Comparison of ENCODE assay signal across 8 mouse cellular contexts in genomic region chrX:153360216-153360590, GRCm38 (mm10).
DNase-seq lines count a peak whose midpoint lies in the region; ATAC-seq lines count a peak whose summit lies in the region.

No protein-coding gene starts in this region.

- 20% methylated on average over 15 of the region's 15 CpGs for WGBS in heart, embryonic 10.5 days
- 11% methylated on average over 15 of the region's 15 CpGs for WGBS in limb, embryonic 12.5 days

- ATAC-seq in limb, embryonic 12.5 days (ENCODE audit: insufficient number of reproducible peaks, insufficient read depth, low FRiP score, low TSS enrichment, low read depth): peak; percentile 63; the same call in 1 of the 2 replicates

- H3K9ac ChIP-seq in limb, embryonic 12.5 days (replicated peaks): no peak overlapping the region

- H3K4me2 ChIP-seq in limb, embryonic 12.5 days: peak overlapping the region; percentile 68

- H3K36me3 ChIP-seq in heart, embryonic 10.5 days: no peaks in the 10 kb centered on the region
- H3K36me3 ChIP-seq in limb, embryonic 12.5 days: no peaks in the 10 kb centered on the region

- H3K27me3 ChIP-seq in heart, embryonic 10.5 days (ENCODE audit: insufficient read depth, poor library complexity, severe bottlenecking): peaks cover 20% of the 10 kb centered on the region; the same call in 1 of the 2 replicates
- peaks cover 34% of the 10 kb centered on the region for H3K27me3 ChIP-seq in limb, embryonic 12.5 days

- peak overlapping the region; percentile 67; the same call in 1 of the 2 replicates for H3K27ac ChIP-seq in heart, embryonic 10.5 days
- H3K27ac ChIP-seq in limb, embryonic 12.5 days: no peak overlapping the region

- peak overlapping the region; percentile 60 for H3K4me3 ChIP-seq in heart, embryonic 10.5 days
- H3K4me3 ChIP-seq in limb, embryonic 12.5 days (replicated peaks): peak overlapping the region; percentile 45

- no peaks in the 10 kb centered on the region for H3K9me3 ChIP-seq in heart, embryonic 10.5 days
- no peaks in the 10 kb centered on the region for H3K9me3 ChIP-seq in limb, embryonic 12.5 days

- DNase-seq in adrenal gland, adult 2 months: peak; percentile 31
- no peak for DNase-seq in adrenal gland, adult 8-10 months
- peak; percentile 11 for DNase-seq in thymus, postnatal 4 days
- DNase-seq in thymus, postnatal 10 days (ENCODE audit: low spot score in 2 of 2): no peak
- DNase-seq in heart, embryonic 10.5 days (ENCODE audit: low spot score): no peak
- peak; percentile 23 for DNase-seq in mesoderm, embryonic 11.5 days (ENCODE audit: low read depth, low spot score)
- DNase-seq in testis, postnatal 14 days (ENCODE audit: low spot score): peak; percentile 15

- H3K4me1 ChIP-seq in heart, embryonic 10.5 days: 0 out of 2 replicates have a peak, but pooled peaks cover 3% of the 10 kb centered on the region
- H3K4me1 ChIP-seq in limb, embryonic 12.5 days (replicated peaks): no peaks in the 10 kb centered on the region

Comparison
In these comparisons a context has a peak if more than half of its experiments do, and no peak if none do; other contexts are left out.
1. DNase-seq: peak in adrenal gland, adult 2 months (single experiment), thymus, postnatal 4 days (single experiment), mesoderm, embryonic 11.5 days (single experiment) and testis, postnatal 14 days (single experiment); none in adrenal gland, adult 8-10 months (single experiment), thymus, postnatal 10 days (0 of 2) and heart, embryonic 10.5 days (single experiment).